Mouse (Mus musculus) ES-Bruce4 (cell line): ENCODE results near the gene E030030I06Rik.

ENCODE experiments used
- CTCF ChIP-seq: IDR thresholded peaks from one replicate; pipeline ENCODE4 v1.8.1; 2011; ENCODE audit warnings: low read depth, low read length
- POLR2A ChIP-seq: IDR thresholded peaks from one replicate; pipeline ENCODE4 v1.8.1; 2011; ENCODE audit warnings: low read length; ENCODE audit not compliant: insufficient read depth

DNA sequence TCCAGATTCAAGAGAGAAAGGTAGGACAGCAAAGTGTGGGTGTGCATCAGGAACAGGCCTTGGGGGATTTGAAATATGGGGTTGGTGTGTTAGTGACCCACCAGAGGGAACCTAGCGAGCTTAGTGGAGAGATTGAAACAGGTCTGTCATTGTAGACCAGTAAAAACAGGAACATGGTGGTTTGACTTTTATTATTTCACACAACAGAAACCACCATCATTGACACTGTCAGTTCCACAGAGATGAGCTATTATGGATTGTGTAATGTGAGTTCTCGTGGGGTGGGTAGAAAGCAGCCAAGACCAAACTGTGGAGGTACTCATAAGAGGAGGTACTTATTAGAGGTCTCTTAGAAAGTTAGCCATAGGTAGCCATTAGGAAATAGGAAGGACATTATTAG, 74.5 kb downstream of the E030030I06Rik start:
- no peak for TF ChIP-seq POLR2A
- TF ChIP-seq CTCF: no peak
